Mouse (Mus musculus) midbrain, postnatal 0 days (tissue): ENCODE results near the gene Wee2. TPM values are rescaled to one million over a fixed set of nuclear protein-coding genes. Genes with fewer than 3 reads are reported as not detected.

Experiments used
- ATAC-seq: fragments of 200-750 bp; cut with Nextera tagmentation; 2 replicates; pipeline ENCODE4 v1.8.0; 2017; ENCODE audit warnings: moderate number of reproducible peaks, mild to moderate bottlenecking, moderate TSS enrichment, moderate library complexity; ENCODE audit not compliant: low FRiP score
- DNase-seq: peaks from one replicate; pipeline ENCODE4 v3.0.0-alpha.2; 2015; ENCODE audit warnings: low spot score
- H3K27ac ChIP-seq: fragments of 300-500 bp; sonication (generic); 2 replicates; pipeline ENCODE4 v1.5.1; 2014; ENCODE audit warnings: low read depth, mild to moderate bottlenecking, low read length, mixed read lengths
- H3K27me3 ChIP-seq: fragments of 300-500 bp; sonication (generic); 2 replicates; pipeline ENCODE4 v1.6.1; 2014; ENCODE audit warnings: low read length, control low read depth, mixed read lengths; ENCODE audit not compliant: insufficient read depth
- H3K36me3 ChIP-seq: fragments of 300-500 bp; sonication (generic); 2 replicates; pipeline ENCODE4 v1.6.1; 2014; ENCODE audit warnings: low read length, control low read depth, mixed read lengths; ENCODE audit not compliant: insufficient read depth
- H3K4me1 ChIP-seq: fragments of 300-500 bp; sonication (generic); 2 replicates; pipeline ENCODE4 v1.6.1; 2014; ENCODE audit warnings: mild to moderate bottlenecking, control low read depth, antibody characterized with exemption, low read length, mixed read lengths; ENCODE audit not compliant: insufficient read depth
- H3K4me2 ChIP-seq: fragments of 300-500 bp; sonication (generic); 2 replicates; pipeline ENCODE4 v1.6.1; 2014; ENCODE audit warnings: low read depth, mild to moderate bottlenecking, low read length, mixed read lengths; ENCODE audit not compliant: poor library complexity, severe bottlenecking
- H3K4me3 ChIP-seq: fragments of 300-500 bp; sonication (generic); 2 replicates; pipeline ENCODE4 v1.5.1; 2014; ENCODE audit warnings: low read depth, mild to moderate bottlenecking, low read length, moderate library complexity
- H3K9ac ChIP-seq: fragments of 300-500 bp; sonication (generic); replicated peaks from 2 replicates; pipeline ENCODE4 v1.6.1; 2014; ENCODE audit warnings: mild to moderate bottlenecking, low read length, moderate library complexity, mixed read lengths; ENCODE audit not compliant: poor library complexity, severe bottlenecking
- H3K9me3 ChIP-seq: fragments of 300-500 bp; sonication (generic); 2 replicates; pipeline ENCODE4 v1.6.1; 2016; ENCODE audit warnings: low read length, control low read depth
- CTCF ChIP-seq: IDR thresholded peaks from 2 replicates; pipeline ENCODE4 v1.5.1; 2016; ENCODE audit warnings: antibody characterized with exemption, mild to moderate bottlenecking
- WGBS: fragments of 180-500 bp; shearing (Covaris S2); extraction: QIAGEN DNeasy Blood & Tissue Kit; methylation state at CpG from one replicate; pipeline ENCODE4 v1.1.7; 2014; 5-methylcytosine and 5-hydroxymethylcytosine counted together
- polyA plus RNA-seq: library from polyadenylated mRNA; unstranded; fragments of >200 nt; fragmentation: Nextera tagmentation; extraction: Ambion mirVana; gene quantifications from 2 replicates; pipeline ENCODE4 v1.2.1, GENCODE M21; 2015
- total RNA-seq: library from RNA; depleted of rRNA; stranded (reverse); fragments of >200 nt; gene quantifications from 2 replicates; pipeline ENCODE4 v1.2.3, GENCODE M21; 2014

Wee2 gene
- total and polyA plus RNA-seq, 2 experiments from 2014 or later: 0.14 to 0.16 TPM

DNA sequence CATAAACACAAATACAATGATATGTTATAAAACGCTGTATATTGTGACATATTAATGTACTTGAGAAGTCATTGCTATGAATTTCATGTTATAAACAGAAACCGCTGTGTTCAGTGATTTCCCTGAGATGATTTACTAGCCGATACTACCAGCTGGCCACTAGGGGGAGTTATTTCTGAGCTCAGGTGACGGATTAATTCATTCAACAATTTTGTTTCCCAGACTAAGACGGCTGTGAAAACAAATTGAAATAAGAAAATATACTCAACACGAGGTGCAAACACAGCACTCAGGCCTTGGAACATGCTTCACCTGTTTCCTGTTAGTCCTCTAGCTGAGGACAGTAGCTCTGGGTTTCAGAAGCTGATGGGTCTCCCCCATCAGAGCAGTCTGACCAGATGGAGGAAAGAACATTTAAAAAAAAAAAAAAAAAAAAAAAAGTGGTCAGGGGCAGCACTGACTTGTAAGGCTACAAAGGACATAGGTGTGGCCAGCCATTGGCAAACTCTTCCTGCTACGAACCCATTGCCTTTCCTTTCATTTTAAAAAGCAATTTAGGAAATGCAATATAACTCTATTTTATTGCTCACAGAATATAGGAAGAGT, 15.7 kb downstream of the Wee2 start:
- Histone ChIP-seq H3K9me3 (no peaks in the 10 kb centered on the region), H3K4me3 (no peak overlapping the region), H3K27ac (no peak overlapping the region), H3K4me1 (no peaks in the 10 kb centered on the region), H3K9ac (no peak overlapping the region), H3K36me3 (no peaks in the 10 kb centered on the region), H3K4me2 (no peak overlapping the region), H3K27me3 (no peaks in the 10 kb centered on the region)
- ATAC-seq (no peak), DNase-seq (peak; percentile 58)
- peak; percentile 74 for TF ChIP-seq CTCF
- 21% methylated on average over 7 of the region's 7 CpGs for WGBS

DNA sequence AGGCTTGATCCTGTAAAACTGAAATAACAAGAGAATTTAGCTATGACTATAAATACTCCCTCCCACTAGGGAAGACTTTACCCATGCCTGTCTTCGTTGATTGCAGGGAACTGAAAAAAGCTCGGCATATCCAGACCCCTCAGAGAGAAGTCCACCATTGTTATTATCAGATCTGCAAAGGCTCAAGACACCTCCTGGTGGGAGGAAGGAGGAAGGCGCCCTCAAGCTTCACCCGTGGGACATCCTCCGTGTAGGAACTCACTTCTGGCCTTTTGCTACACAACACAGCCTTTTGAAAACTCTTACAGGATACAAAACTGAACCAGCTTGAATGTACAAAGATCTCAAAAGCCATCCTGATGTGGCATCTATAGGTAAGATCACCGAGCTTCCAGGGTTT, 26.8 kb downstream of the Wee2 start:
- no peaks in the 10 kb centered on the region for H3K36me3 ChIP-seq
- ATAC-seq (no peak), DNase-seq (no peak)
- no peak overlapping the region for H3K9ac ChIP-seq
- no peak overlapping the region for H3K4me2 ChIP-seq
- no peaks in the 10 kb centered on the region; the same call in 1 of the 2 replicates for H3K27me3 ChIP-seq
- H3K4me1 ChIP-seq: no peaks in the 10 kb centered on the region
- H3K4me3 ChIP-seq: no peak overlapping the region
- H3K27ac ChIP-seq: no peak overlapping the region
- peak; percentile 33 for TF ChIP-seq CTCF
- H3K9me3 ChIP-seq: no peaks in the 10 kb centered on the region
- 50% methylated on average over 6 of the region's 6 CpGs for WGBS

DNA sequence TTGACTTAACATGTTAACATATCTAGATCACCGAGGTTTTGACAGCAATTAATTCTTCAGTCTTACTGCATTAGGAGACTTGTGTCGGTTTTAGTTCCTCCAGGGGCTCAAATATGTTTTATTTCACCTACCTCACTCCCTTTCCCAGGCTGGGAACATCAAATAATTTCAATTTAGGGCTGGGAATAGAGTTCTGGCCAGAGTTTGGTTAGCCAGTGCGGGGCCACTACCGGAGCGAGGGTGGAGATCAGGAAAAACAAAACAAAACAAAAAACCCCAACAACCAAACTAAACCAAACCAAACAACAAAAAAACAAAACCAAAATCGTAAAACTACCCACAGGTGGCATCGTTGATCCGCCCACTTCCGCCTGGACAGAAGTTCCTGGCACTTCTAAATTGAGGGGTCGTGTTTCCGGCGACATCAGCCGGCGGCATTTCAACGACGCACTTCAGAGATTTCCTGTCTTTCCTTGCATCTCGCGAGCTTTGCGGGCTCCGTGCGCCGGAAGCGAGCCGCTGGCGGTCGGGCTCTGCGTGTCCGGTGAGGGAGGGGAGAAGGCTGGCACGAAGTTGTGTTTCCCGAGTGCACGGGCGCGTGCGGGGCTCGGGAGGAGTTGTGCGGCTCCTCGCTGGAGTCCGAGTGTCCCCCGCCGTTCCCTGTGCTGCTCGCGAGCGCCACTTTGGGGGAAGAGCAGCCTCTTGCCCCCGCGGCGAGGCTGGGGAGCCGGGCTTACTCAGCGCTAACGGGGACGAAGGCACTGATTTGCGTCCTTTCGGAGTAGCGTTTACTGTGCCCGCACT, 32.2 kb downstream of the Wee2 start, which contains the start of gene Ssbp1:
Ssbp1 (plus strand) TSS at position 437 of the 804 bp plus-strand sequence.
- under 1% methylated on average over 54 of the region's 54 CpGs for WGBS
- H3K4me1 ChIP-seq: 0 out of 2 replicates have a peak, but pooled peaks cover 4% of the 10 kb centered on the region
- H3K9me3 ChIP-seq: no peaks in the 10 kb centered on the region
- peak within 1 kb of the TSS; percentile 72 for H3K4me2 ChIP-seq
- no peaks in the 10 kb centered on the region for H3K27me3 ChIP-seq
- H3K4me3 ChIP-seq: peak within 1 kb of the TSS; percentile 89
- ATAC-seq (peak; percentile 97), DNase-seq (peak; percentile 97)
- peak within 1 kb of the TSS; percentile 75 for H3K9ac ChIP-seq
- H3K27ac ChIP-seq: peak within 1 kb of the TSS; percentile 87
- peaks cover 12% of the 10 kb centered on the region for H3K36me3 ChIP-seq
- TF ChIP-seq CTCF: peak; percentile 52

DNA sequence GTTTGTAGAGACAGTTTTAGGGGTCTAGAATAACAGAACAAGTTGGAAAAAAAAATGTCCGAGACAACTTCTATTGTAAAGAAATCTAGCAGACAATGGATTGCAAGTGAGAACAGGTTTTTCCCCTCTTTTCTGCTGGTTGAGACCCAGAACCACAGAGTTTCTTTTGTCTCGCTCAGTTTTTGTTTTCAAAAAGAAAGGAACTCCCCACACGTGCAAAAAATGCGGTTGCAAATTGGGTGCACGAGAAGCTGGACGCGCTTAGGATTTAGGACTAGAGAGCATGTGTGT, 32.8 kb downstream of the Wee2 start:
- WGBS: 2% methylated on average over 7 of the region's 7 CpGs
- no peak for ATAC-seq
- TF ChIP-seq CTCF: no peak
- H3K36me3 ChIP-seq: peaks cover 14% of the 10 kb centered on the region
- peak overlapping the region; percentile 87 for H3K27ac ChIP-seq
- H3K4me2 ChIP-seq: peak overlapping the region; percentile 61
- 0 out of 2 replicates have a peak, but pooled peaks cover 4% of the 10 kb centered on the region for H3K4me1 ChIP-seq
- H3K4me3 ChIP-seq: peak overlapping the region; percentile 89
- peak overlapping the region; percentile 75 for H3K9ac ChIP-seq
- no peak for DNase-seq
- no peaks in the 10 kb centered on the region for H3K9me3 ChIP-seq
- H3K27me3 ChIP-seq: no peaks in the 10 kb centered on the region

DNA sequence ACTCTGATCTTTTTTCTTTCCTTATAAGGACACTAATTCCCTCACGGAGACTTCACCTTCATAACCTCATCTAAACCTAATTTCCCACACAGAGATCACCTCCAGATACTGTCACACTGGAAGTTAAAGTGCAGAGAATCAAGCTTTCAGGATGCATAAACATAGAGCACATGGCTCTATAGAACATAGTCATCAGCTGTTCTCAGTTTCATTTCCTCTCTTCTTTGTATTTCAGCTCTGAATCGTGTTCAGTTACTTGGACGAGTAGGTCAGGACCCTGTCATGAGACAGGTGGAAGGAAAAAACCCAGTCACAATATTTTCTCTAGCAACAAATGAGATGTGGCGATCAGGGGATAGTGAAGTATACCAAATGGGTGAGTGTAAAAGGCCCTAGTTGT, 37.2 kb downstream of the Wee2 start:
- TF ChIP-seq CTCF: no peak
- 91% methylated on average over 4 of the region's 4 CpGs for WGBS
- Histone ChIP-seq H3K4me2 (no peak overlapping the region), H3K27ac (no peak overlapping the region), H3K36me3 (peaks cover 23% of the 10 kb centered on the region), H3K27me3 (no peaks in the 10 kb centered on the region), H3K9ac (no peak overlapping the region), H3K9me3 (no peaks in the 10 kb centered on the region), H3K4me1 (0 out of 2 replicates have a peak, but pooled peaks cover 4% of the 10 kb centered on the region), H3K4me3 (no peak overlapping the region)
- no peak for ATAC-seq
- DNase-seq: no peak

DNA sequence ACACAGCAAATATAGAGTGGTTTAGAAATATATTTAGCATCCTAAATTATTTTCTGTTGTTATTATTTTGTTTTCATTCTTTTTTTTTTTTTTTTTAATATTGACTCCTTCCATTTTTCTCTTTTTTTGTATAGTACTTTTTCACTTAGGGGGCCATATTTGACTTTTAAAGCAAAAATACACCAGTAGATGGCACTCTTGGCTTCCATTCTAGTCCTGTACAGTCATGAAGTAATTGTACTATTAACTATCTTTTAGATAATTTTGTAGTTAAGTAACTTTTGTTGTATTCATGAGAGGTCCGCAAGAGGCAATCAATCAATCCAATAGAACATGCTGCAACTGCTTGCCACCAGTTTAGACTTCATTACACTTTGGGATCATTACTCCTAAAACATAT, 40.8 kb downstream of the Wee2 start:
- Histone ChIP-seq H3K4me3 (no peak overlapping the region), H3K27ac (no peak overlapping the region), H3K9me3 (no peaks in the 10 kb centered on the region), H3K27me3 (no peaks in the 10 kb centered on the region), H3K4me1 (no peaks in the 10 kb centered on the region), H3K4me2 (no peak overlapping the region), H3K9ac (no peak overlapping the region), H3K36me3 (peaks cover 41% of the 10 kb centered on the region)
- ATAC-seq (no peak), DNase-seq (peak; percentile 65)
- 98% methylated on average over 1 of the region's 1 CpGs for WGBS
- TF ChIP-seq CTCF: peak; percentile 64
